Mouse (Mus musculus) small intestine, adult 2 months (tissue): ENCODE data around the gene AI467606. TPM values are rescaled to one million over a fixed set of nuclear protein-coding genes. Genes with fewer than 3 reads are reported as not detected.

ENCODE experiments used
- H3K27ac ChIP-seq: fragments of 200-500 bp; 2 replicates; pipeline ENCODE4 v1.5.1; 2012; ENCODE audit warnings: low read depth, low read length, control low read depth, inconsistent platforms; ENCODE audit not compliant: insufficient read depth
- H3K27me3 ChIP-seq: fragments of 200-500 bp; 2 replicates; pipeline ENCODE4 v1.6.1; 2012; ENCODE audit warnings: mild to moderate bottlenecking, moderate library complexity, low read length, inconsistent platforms; ENCODE audit not compliant: control insufficient read depth, insufficient read depth
- H3K36me3 ChIP-seq: fragments of 200-500 bp; 2 replicates; pipeline ENCODE4 v1.6.1; 2012; ENCODE audit warnings: mild to moderate bottlenecking, low read length, control low read depth, inconsistent platforms; ENCODE audit not compliant: control insufficient read depth, insufficient read depth
- H3K4me1 ChIP-seq: fragments of 200-500 bp; 2 replicates; pipeline ENCODE4 v1.6.1; 2012; ENCODE audit warnings: low read length, inconsistent platforms, mixed read lengths; ENCODE audit not compliant: control insufficient read depth, insufficient read depth, insufficient read length
- H3K4me3 ChIP-seq: fragments of 200-500 bp; 2 replicates; pipeline ENCODE4 v1.5.1; 2012; ENCODE audit warnings: low read depth, mild to moderate bottlenecking, control low read depth, inconsistent platforms, low read length, moderate library complexity
- CTCF ChIP-seq: fragments of 200-500 bp; IDR thresholded peaks from 2 replicates; pipeline ENCODE4 v1.5.1; 2012; ENCODE audit warnings: low read depth, mild to moderate bottlenecking, control low read depth, inconsistent platforms, low read length, moderate library complexity, mixed read lengths; ENCODE audit not compliant: insufficient replicate concordance, insufficient read length; ENCODE audit errors: extremely low read depth
- POLR2A ChIP-seq: fragments of 200-500 bp; IDR thresholded peaks from 2 replicates; pipeline ENCODE4 v1.6.1; 2012; ENCODE audit warnings: low read depth, mild to moderate bottlenecking, control low read depth, inconsistent platforms, low read length, moderate library complexity
- WGBS: fragments of 180-500 bp; shearing (Covaris S2); methylation state at CpG from one replicate; pipeline ENCODE4 v1.1.7; 2018; 5-methylcytosine and 5-hydroxymethylcytosine counted together
- polyA plus RNA-seq: library from polyadenylated mRNA; depleted of rRNA; stranded (reverse); fragments of >200 nt; gene quantifications from 2 replicates; pipeline ENCODE4 v1.2.3, GENCODE M21; 2012; rRNA removed

Gene AI467606
- polyA plus RNA-seq, 1 experiment = 22.7 TPM

DNA sequence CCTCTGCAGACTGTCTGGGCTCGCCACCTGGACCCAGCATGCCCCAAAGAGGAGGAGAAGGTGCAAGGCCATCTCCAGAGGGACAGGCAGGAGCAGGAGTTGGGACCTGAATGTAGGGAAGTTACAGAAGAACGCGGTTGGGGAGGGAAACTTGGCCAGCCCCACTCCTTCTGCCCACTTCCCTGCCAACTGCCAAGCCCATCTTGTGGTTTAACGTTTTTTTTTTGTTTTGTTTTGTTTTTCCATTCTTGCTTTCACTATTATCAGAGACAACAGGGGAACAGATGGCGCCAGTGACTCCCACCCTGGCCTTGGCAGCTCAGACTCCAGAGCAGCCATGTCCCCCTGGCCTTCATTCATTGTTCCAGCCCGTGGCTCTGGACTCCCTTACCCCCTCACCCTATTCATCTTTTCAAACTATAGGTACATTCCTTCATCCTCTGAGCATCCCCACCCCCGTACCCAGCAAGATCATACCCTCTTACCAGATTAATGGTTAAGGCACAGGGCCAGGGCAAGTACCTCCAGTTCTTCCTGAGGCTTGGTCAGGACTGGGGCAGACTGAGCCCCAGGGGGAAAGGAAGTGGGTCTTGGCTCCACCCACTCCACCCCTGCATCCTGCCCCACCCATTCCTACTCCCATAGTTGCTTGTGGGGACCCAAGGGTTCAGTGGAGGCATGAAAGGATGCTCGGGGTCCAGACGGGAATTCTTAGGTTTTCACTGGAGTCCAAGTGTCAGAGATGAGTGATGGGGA is 46.3 kb downstream of the AI467606 start, which contains the start of gene Spn:
Gene Spn, minus strand, starts transcription at position 562 of the 756 bp plus-strand sequence.
- no peaks in the 10 kb centered on the region for H3K36me3 ChIP-seq
- peak within 1 kb of the TSS; percentile 47; the same call in 1 of the 2 replicates for H3K27ac ChIP-seq
- no peaks in the 10 kb centered on the region; the same call in 1 of the 2 replicates for H3K4me1 ChIP-seq
- peak within 1 kb of the TSS; percentile 35; the same call in 1 of the 2 replicates for H3K4me3 ChIP-seq
- TF ChIP-seq CTCF = no peak
- no peak for TF ChIP-seq POLR2A
- no peaks in the 10 kb centered on the region for H3K27me3 ChIP-seq
- WGBS = 59% methylated on average over 9 of the region's 9 CpGs

GRCm38 (mm10) chr7:127139100-127139499 is 47.9 kb downstream of the AI467606 start:
- Histone ChIP-seq H3K27ac (no peak overlapping the region), H3K27me3 (no peaks in the 10 kb centered on the region), H3K36me3 (no peaks in the 10 kb centered on the region), H3K4me1 (no peaks in the 10 kb centered on the region; the same call in 1 of the 2 replicates), H3K4me3 (no peak overlapping the region)
- no peak for TF ChIP-seq POLR2A
- no peak for TF ChIP-seq CTCF
- 78% methylated on average over 7 of the region's 7 CpGs for WGBS

- 53% methylated on average over 5 of the region's 5 CpGs for WGBS
Measured at GRCm38 (mm10) chr7:127139562-127139961, 48.4 kb downstream of the AI467606 start.

DNA sequence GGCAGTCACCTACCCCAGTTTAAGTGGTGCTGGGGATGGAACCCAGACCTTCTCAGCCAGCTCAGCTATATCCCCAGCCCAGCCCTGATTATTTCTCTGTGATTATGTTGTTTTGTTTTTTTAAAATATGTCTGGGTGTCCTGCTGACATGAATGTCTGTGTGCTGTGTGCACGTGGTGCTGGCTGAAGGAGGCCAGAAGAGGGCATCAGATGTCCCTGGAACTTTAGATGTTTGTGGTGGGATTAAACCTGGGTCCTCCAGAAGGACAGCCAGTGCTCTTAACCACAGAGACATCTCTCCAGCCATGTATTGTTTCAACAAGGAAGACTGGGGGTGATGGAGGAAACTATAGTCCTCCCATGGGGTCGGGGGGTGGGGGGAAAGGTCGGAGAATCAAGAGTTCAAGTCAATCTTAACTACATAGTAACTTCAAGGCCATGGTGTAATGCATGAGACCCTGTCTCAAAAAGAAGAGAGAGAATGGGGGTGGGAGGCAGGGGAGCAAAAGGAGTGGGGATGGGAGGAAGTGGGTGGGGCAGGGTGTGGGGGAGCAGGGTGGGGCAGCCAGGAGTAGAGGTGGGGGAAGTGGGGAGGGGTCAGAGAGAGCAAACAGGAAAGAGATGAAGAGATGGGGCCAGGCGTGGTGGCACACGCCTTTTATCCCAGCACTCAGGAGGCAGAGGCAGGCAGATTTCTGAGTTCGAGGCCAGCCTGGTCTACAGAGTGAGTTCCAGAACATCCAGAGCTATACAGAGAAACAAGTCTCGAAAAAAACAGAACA is 49.7 kb downstream of the AI467606 start:
- H3K36me3 ChIP-seq = no peaks in the 10 kb centered on the region
- TF ChIP-seq CTCF (peak; percentile 25; the same call in 1 of the 2 replicates), POLR2A (no peak)
- H3K4me3 ChIP-seq = no peak overlapping the region
- no peak overlapping the region for H3K27ac ChIP-seq
- WGBS = 53% methylated on average over 7 of the region's 7 CpGs
- no peaks in the 10 kb centered on the region for H3K27me3 ChIP-seq
- no peaks in the 10 kb centered on the region for H3K4me1 ChIP-seq

More at GRCm38 (mm10) chr7:127139562-127139961, 48.4 kb downstream of the AI467606 start:
- Histone ChIP-seq H3K4me3 (no peak overlapping the region), H3K4me1 (no peaks in the 10 kb centered on the region; the same call in 1 of the 2 replicates), H3K36me3 (no peaks in the 10 kb centered on the region), H3K27me3 (no peaks in the 10 kb centered on the region), H3K27ac (no peak overlapping the region)
- TF ChIP-seq CTCF = no peak
- no peak for TF ChIP-seq POLR2A

DNA sequence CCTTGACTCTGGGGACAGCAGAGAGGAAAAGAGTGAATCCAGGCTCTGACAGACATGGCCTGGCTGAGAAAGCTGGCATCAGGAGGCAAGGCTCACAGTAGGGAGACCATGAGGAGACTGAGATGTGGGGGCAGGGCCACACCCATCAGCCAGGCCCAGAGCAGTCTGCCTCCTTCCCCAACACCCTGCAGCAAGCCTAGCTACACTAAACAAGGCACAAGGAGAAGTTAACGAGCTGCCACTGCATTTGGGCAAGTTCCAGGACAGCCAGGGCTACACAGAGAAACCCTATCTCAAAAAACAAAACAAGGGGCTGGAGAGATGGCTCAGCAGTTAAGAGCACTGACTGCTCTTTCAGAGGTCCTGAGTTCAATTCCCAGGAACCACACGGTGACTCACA is 51.1 kb downstream of the AI467606 start:
- no peak overlapping the region for H3K4me3 ChIP-seq
- WGBS = 48% methylated on average over 2 of the region's 2 CpGs
- H3K27ac ChIP-seq = no peak overlapping the region
- TF ChIP-seq CTCF = no peak
- no peak for TF ChIP-seq POLR2A
- H3K4me1 ChIP-seq = no peaks in the 10 kb centered on the region
- no peaks in the 10 kb centered on the region for H3K27me3 ChIP-seq
- no peaks in the 10 kb centered on the region for H3K36me3 ChIP-seq

DNA sequence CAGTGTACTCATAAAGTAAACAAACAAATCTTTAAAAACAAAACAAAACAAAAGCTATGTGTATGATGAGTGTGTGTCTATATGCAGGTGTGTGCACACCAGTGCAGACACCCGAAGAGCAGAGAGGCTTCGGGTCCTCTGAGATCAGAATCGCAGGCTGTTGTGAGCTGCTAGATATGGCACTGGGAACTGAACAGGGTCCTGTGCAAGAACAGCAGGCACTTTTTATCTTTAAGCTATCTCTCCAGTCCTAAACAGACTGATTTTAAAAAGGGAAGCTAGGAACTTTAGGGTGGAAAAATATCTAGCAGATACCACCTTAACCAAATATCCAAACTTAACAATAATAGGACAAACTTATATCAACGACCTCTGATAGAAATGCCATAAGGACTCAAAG is 51.5 kb downstream of the AI467606 start:
- WGBS = 80% methylated on average over 4 of the region's 4 CpGs
- H3K27me3 ChIP-seq = no peaks in the 10 kb centered on the region
- no peaks in the 10 kb centered on the region for H3K36me3 ChIP-seq
- no peaks in the 10 kb centered on the region for H3K4me1 ChIP-seq
- TF ChIP-seq POLR2A = no peak
- no peak for TF ChIP-seq CTCF
- H3K27ac ChIP-seq = no peak overlapping the region
- H3K4me3 ChIP-seq = no peak overlapping the region

Other genes starting within 250 kb of the AI467606 start
- gene Doc2a, start 243.9 kb upstream of the AI467606 start, polyA plus RNA-seq = not detected in 2 replicates
- gene Hirip3, start 229.4 kb upstream of the AI467606 start, polyA plus RNA-seq = 1.3 and 3.6 TPM in 2 replicates
- 16.5 and 42.8 TPM in 2 replicates for gene Ino80e, start 229.0 kb upstream of the AI467606 start, polyA plus RNA-seq
- 42.3 and 77.4 TPM in 2 replicates for gene Taok2, start 206.7 kb upstream of the AI467606 start, polyA plus RNA-seq
- 51.5 and 143 TPM in 2 replicates for gene Tmem219, start 168.4 kb upstream of the AI467606 start, polyA plus RNA-seq
- gene Kctd13, start 162.5 kb upstream of the AI467606 start, polyA plus RNA-seq = 9.1 and 18.8 TPM in 2 replicates
- 0.18 and 0.19 TPM in 2 replicates for gene Asphd1, start 141.8 kb upstream of the AI467606 start, polyA plus RNA-seq
- gene Sez6l2, start 140.8 kb upstream of the AI467606 start, polyA plus RNA-seq = 1.3 and 2.6 TPM in 2 replicates
- 157 and 467 TPM in 2 replicates for gene Cdipt, start 115.4 kb upstream of the AI467606 start, polyA plus RNA-seq
- 0.15 and 0.74 TPM in 2 replicates for gene Cdiptos, start 115.3 kb upstream of the AI467606 start, polyA plus RNA-seq
- 148 and 353 TPM in 2 replicates for gene Mvp, start 76.7 kb upstream of the AI467606 start, polyA plus RNA-seq
- 0.76 and 2.9 TPM in 2 replicates for gene Pagr1b, start 74.9 kb upstream of the AI467606 start, polyA plus RNA-seq
- 1.6 and 3.7 TPM in 2 replicates for gene Pagr1a, start 74.0 kb upstream of the AI467606 start, polyA plus RNA-seq
- 9.5 and 26.4 TPM in 2 replicates for gene Gm42742, start 70.3 kb upstream of the AI467606 start, polyA plus RNA-seq
- gene Prrt2, start 70.1 kb upstream of the AI467606 start, polyA plus RNA-seq = 1.3 and 2.7 TPM in 2 replicates
- 103 and 248 TPM in 2 replicates for gene Maz, start 64.3 kb upstream of the AI467606 start, polyA plus RNA-seq
- 3.7 and 5.8 TPM in 2 replicates for gene Kif22, start 48.9 kb upstream of the AI467606 start, polyA plus RNA-seq
- 4,647 and 5,350 TPM in 2 replicates for gene Zg16, start 4.0 kb upstream of the AI467606 start, polyA plus RNA-seq
- gene Qprt, start 30.9 kb downstream of the AI467606 start, polyA plus RNA-seq = 0.37 and 1.7 TPM in 2 replicates
- 2.4 and 3.9 TPM in 2 replicates for gene Spn, start 46.5 kb downstream of the AI467606 start, polyA plus RNA-seq
- 7.6 and 13.9 TPM in 2 replicates for gene Cd2bp2, start 104.7 kb downstream of the AI467606 start, polyA plus RNA-seq
- 17.5 and 44.1 TPM in 2 replicates for gene Tbc1d10b, start 117.1 kb downstream of the AI467606 start, polyA plus RNA-seq
- gene Mylpf, start 117.5 kb downstream of the AI467606 start, polyA plus RNA-seq = 0.74 and 1.3 TPM in 2 replicates
- 4.9 and 8.1 TPM in 2 replicates for gene Zfp553, start 141.7 kb downstream of the AI467606 start, polyA plus RNA-seq
- gene Sept1, start 141.8 kb downstream of the AI467606 start, polyA plus RNA-seq = 14.3 and 34.1 TPM in 2 replicates
- gene Zfp771, start 152.9 kb downstream of the AI467606 start, polyA plus RNA-seq = 100.0 and 118 TPM in 2 replicates
- gene Dctpp1, start 169.3 kb downstream of the AI467606 start, polyA plus RNA-seq = 56.3 and 62.1 TPM in 2 replicates
- gene Sephs2, start 182.7 kb downstream of the AI467606 start, polyA plus RNA-seq = 44.5 and 81.9 TPM in 2 replicates
- gene Itgal, start 204.9 kb downstream of the AI467606 start, polyA plus RNA-seq = 5.7 and 12.5 TPM in 2 replicates